Mouse (Mus musculus): ENCODE results near the gene Prkcsh. TPM values are rescaled to one million over a fixed set of nuclear protein-coding genes. Genes with fewer than 3 reads are reported as not detected.

Prkcsh gene
- polyA plus RNA-seq, 1 experiment from 2014 or later: 102 TPM

GRCm38 (mm10) chr9:22000296-22000695 is 2.3 kb upstream of the Prkcsh start:
- ATAC-seq (ENCODE audit: insufficient read depth, low FRiP score): no peak
- 90% methylated on average over 6 of the region's 6 CpGs for WGBS
- H3K4me3 ChIP-seq (replicated peaks; ENCODE audit: low read length): no peak overlapping the region
- no peak overlapping the region for H3K4me2 ChIP-seq (ENCODE audit: low read depth, low read length)
- H3K9ac ChIP-seq (ENCODE audit: low read length): no peak overlapping the region
- H3K4me1 ChIP-seq (ENCODE audit: control insufficient read depth, insufficient read depth, low read length): peaks cover 15% of the 10 kb centered on the region
- H3K9me3 ChIP-seq (replicated peaks; ENCODE audit: control insufficient read depth, low read length): no peaks in the 10 kb centered on the region
- H3K27ac ChIP-seq (ENCODE audit: low read length): no peak overlapping the region
- no peaks in the 10 kb centered on the region for H3K36me3 ChIP-seq (ENCODE audit: control insufficient read depth, insufficient read depth, low read length)
- H3K27me3 ChIP-seq (ENCODE audit: control insufficient read depth, insufficient read depth, low read length): no peaks in the 10 kb centered on the region

- WGBS: 92% methylated on average over 4 of the region's 4 CpGs
- H3K9me3 ChIP-seq (replicated peaks; ENCODE audit: control insufficient read depth, low read length): no peaks in the 10 kb centered on the region
- H3K4me1 ChIP-seq (ENCODE audit: control insufficient read depth, insufficient read depth, low read length): peaks cover 15% of the 10 kb centered on the region
- no peak overlapping the region for H3K4me2 ChIP-seq (ENCODE audit: low read depth, low read length)
- no peaks in the 10 kb centered on the region for H3K27me3 ChIP-seq (ENCODE audit: control insufficient read depth, insufficient read depth, low read length)
- ATAC-seq (ENCODE audit: insufficient read depth, low FRiP score): no peak
- H3K4me3 ChIP-seq (replicated peaks; ENCODE audit: low read length): no peak overlapping the region
- H3K36me3 ChIP-seq (ENCODE audit: control insufficient read depth, insufficient read depth, low read length): no peaks in the 10 kb centered on the region
- no peak overlapping the region for H3K9ac ChIP-seq (ENCODE audit: low read length)
- H3K27ac ChIP-seq (ENCODE audit: low read length): no peak overlapping the region
Measured at GRCm38 (mm10) chr9:22001633-22002032, 973 bp upstream of the Prkcsh start.

GRCm38 (mm10) chr9:22003163-22003554 is 553 bp downstream of the Prkcsh start:
- under 1% methylated on average over 18 of the region's 18 CpGs for WGBS
- Histone ChIP-seq H3K4me2 (ENCODE audit: low read depth, low read length) (peak overlapping the region; percentile 76), H3K4me3 (replicated peaks; ENCODE audit: low read length) (peak overlapping the region; percentile 79), H3K9ac (ENCODE audit: low read length) (peak overlapping the region; percentile 69), H3K27me3 (ENCODE audit: control insufficient read depth, insufficient read depth, low read length) (no peaks in the 10 kb centered on the region), H3K27ac (ENCODE audit: low read length) (peak overlapping the region; percentile 69), H3K36me3 (ENCODE audit: control insufficient read depth, insufficient read depth, low read length) (no peaks in the 10 kb centered on the region), H3K4me1 (ENCODE audit: control insufficient read depth, insufficient read depth, low read length) (peaks cover 15% of the 10 kb centered on the region), H3K9me3 (replicated peaks; ENCODE audit: control insufficient read depth, low read length) (no peaks in the 10 kb centered on the region)
- no peak for ATAC-seq (ENCODE audit: insufficient read depth, low FRiP score)

- Histone ChIP-seq H3K27ac (ENCODE audit: low read length) (no peak overlapping the region), H3K36me3 (ENCODE audit: control insufficient read depth, insufficient read depth, low read length) (peaks cover 7% of the 10 kb centered on the region; the same call in 1 of the 2 replicates), H3K27me3 (ENCODE audit: control insufficient read depth, insufficient read depth, low read length) (no peaks in the 10 kb centered on the region), H3K4me3 (replicated peaks; ENCODE audit: low read length) (no peak overlapping the region), H3K4me2 (ENCODE audit: low read depth, low read length) (no peak overlapping the region), H3K9me3 (replicated peaks; ENCODE audit: control insufficient read depth, low read length) (no peaks in the 10 kb centered on the region), H3K9ac (ENCODE audit: low read length) (no peak overlapping the region), H3K4me1 (ENCODE audit: control insufficient read depth, insufficient read depth, low read length) (peaks cover 15% of the 10 kb centered on the region)
- WGBS: 84% methylated on average over 12 of the region's 12 CpGs
- ATAC-seq (ENCODE audit: insufficient read depth, low FRiP score): no peak
Measured at GRCm38 (mm10) chr9:22004546-22004945, 1.9 kb downstream of the Prkcsh start.

GRCm38 (mm10) chr9:22011055-22011454 is 8.4 kb downstream of the Prkcsh start:
- Histone ChIP-seq H3K4me1 (ENCODE audit: control insufficient read depth, insufficient read depth, low read length) (no peaks in the 10 kb centered on the region), H3K27me3 (ENCODE audit: control insufficient read depth, insufficient read depth, low read length) (no peaks in the 10 kb centered on the region), H3K9ac (ENCODE audit: low read length) (no peak overlapping the region), H3K4me3 (replicated peaks; ENCODE audit: low read length) (no peak overlapping the region), H3K27ac (ENCODE audit: low read length) (no peak overlapping the region), H3K9me3 (replicated peaks; ENCODE audit: control insufficient read depth, low read length) (no peaks in the 10 kb centered on the region), H3K4me2 (ENCODE audit: low read depth, low read length) (no peak overlapping the region), H3K36me3 (ENCODE audit: control insufficient read depth, insufficient read depth, low read length) (peaks cover 41% of the 10 kb centered on the region)
- ATAC-seq (ENCODE audit: insufficient read depth, low FRiP score): no peak; the same call in 1 of the 2 replicates
- 85% methylated on average over 5 of the region's 5 CpGs for WGBS

- H3K36me3 ChIP-seq (ENCODE audit: control insufficient read depth, insufficient read depth, low read length): peaks cover 41% of the 10 kb centered on the region
- H3K9ac ChIP-seq (ENCODE audit: low read length): no peak overlapping the region
- H3K4me3 ChIP-seq (replicated peaks; ENCODE audit: low read length): no peak overlapping the region
- no peaks in the 10 kb centered on the region for H3K9me3 ChIP-seq (replicated peaks; ENCODE audit: control insufficient read depth, low read length)
- H3K4me1 ChIP-seq (ENCODE audit: control insufficient read depth, insufficient read depth, low read length): no peaks in the 10 kb centered on the region
- no peak overlapping the region for H3K27ac ChIP-seq (ENCODE audit: low read length)
- H3K4me2 ChIP-seq (ENCODE audit: low read depth, low read length): no peak overlapping the region
- no peaks in the 10 kb centered on the region for H3K27me3 ChIP-seq (ENCODE audit: control insufficient read depth, insufficient read depth, low read length)
- 0 out of 2 replicates have a peak, but pooled peaks have one; percentile 6 for ATAC-seq (ENCODE audit: insufficient read depth, low FRiP score)
- 93% methylated on average over 13 of the region's 13 CpGs for WGBS
Measured at GRCm38 (mm10) chr9:22012731-22013130, 10.1 kb downstream of the Prkcsh start.

GRCm38 (mm10) chr9:22016245-22016644 is 13.6 kb downstream of the Prkcsh start:
- Histone ChIP-seq H3K9me3 (replicated peaks; ENCODE audit: control insufficient read depth, low read length) (no peaks in the 10 kb centered on the region), H3K4me2 (ENCODE audit: low read depth, low read length) (no peak overlapping the region), H3K4me1 (ENCODE audit: control insufficient read depth, insufficient read depth, low read length) (no peaks in the 10 kb centered on the region), H3K9ac (ENCODE audit: low read length) (no peak overlapping the region), H3K27ac (ENCODE audit: low read length) (no peak overlapping the region), H3K4me3 (replicated peaks; ENCODE audit: low read length) (no peak overlapping the region), H3K36me3 (ENCODE audit: control insufficient read depth, insufficient read depth, low read length) (peaks cover 28% of the 10 kb centered on the region), H3K27me3 (ENCODE audit: control insufficient read depth, insufficient read depth, low read length) (no peaks in the 10 kb centered on the region)
- ATAC-seq (ENCODE audit: insufficient read depth, low FRiP score): no peak
- 59% methylated on average over 10 of the region's 10 CpGs for WGBS

- ATAC-seq (ENCODE audit: insufficient read depth, low FRiP score): no peak
- WGBS: 65% methylated on average over 7 of the region's 7 CpGs
- Histone ChIP-seq H3K27me3 (ENCODE audit: control insufficient read depth, insufficient read depth, low read length) (no peaks in the 10 kb centered on the region), H3K9ac (ENCODE audit: low read length) (no peak overlapping the region), H3K4me2 (ENCODE audit: low read depth, low read length) (no peak overlapping the region), H3K9me3 (replicated peaks; ENCODE audit: control insufficient read depth, low read length) (no peaks in the 10 kb centered on the region), H3K4me3 (replicated peaks; ENCODE audit: low read length) (no peak overlapping the region), H3K27ac (ENCODE audit: low read length) (no peak overlapping the region), H3K36me3 (ENCODE audit: control insufficient read depth, insufficient read depth, low read length) (peaks cover 18% of the 10 kb centered on the region), H3K4me1 (ENCODE audit: control insufficient read depth, insufficient read depth, low read length) (no peaks in the 10 kb centered on the region)
Measured at GRCm38 (mm10) chr9:22017208-22017825, 14.7 kb downstream of the Prkcsh start.

- 51% methylated on average over 8 of the region's 8 CpGs for WGBS
- no peaks in the 10 kb centered on the region for H3K36me3 ChIP-seq (ENCODE audit: control insufficient read depth, insufficient read depth, low read length)
- H3K4me1 ChIP-seq (ENCODE audit: control insufficient read depth, insufficient read depth, low read length): no peaks in the 10 kb centered on the region
- no peak for ATAC-seq (ENCODE audit: insufficient read depth, low FRiP score)
- no peak overlapping the region for H3K9ac ChIP-seq (ENCODE audit: low read length)
- H3K27ac ChIP-seq (ENCODE audit: low read length): no peak overlapping the region
- no peaks in the 10 kb centered on the region for H3K9me3 ChIP-seq (replicated peaks; ENCODE audit: control insufficient read depth, low read length)
- H3K27me3 ChIP-seq (ENCODE audit: control insufficient read depth, insufficient read depth, low read length): no peaks in the 10 kb centered on the region
- no peak overlapping the region for H3K4me3 ChIP-seq (replicated peaks; ENCODE audit: low read length)
- H3K4me2 ChIP-seq (ENCODE audit: low read depth, low read length): no peak overlapping the region
Measured at GRCm38 (mm10) chr9:22024592-22024991, 22.0 kb downstream of the Prkcsh start.
